Mouse (Mus musculus) ES-Bruce4 (cell line): Measurements from ENCODE around the gene Zc3h12d.

Source experiments
- CTCF ChIP-seq: IDR thresholded peaks from one replicate; pipeline ENCODE4 v1.8.1; 2011; ENCODE audit warnings: low read depth, low read length
- POLR2A ChIP-seq: IDR thresholded peaks from one replicate; pipeline ENCODE4 v1.8.1; 2011; ENCODE audit warnings: low read length; ENCODE audit not compliant: insufficient read depth

- TF ChIP-seq POLR2A (no peak), CTCF (peak; percentile 99)
Measured at GRCm38 (mm10) chr10:7883524-7883923, 51.3 kb downstream of the Zc3h12d start.
